Mouse (Mus musculus) bone marrow macrophage, adult 2 months (primary cell): ENCODE measurements around the gene Shisa7.

Source experiments
- CTCF ChIP-seq: IDR thresholded peaks from 2 replicates; pipeline ENCODE4 v1.5.1; 2012; ENCODE audit warnings: low read depth, mild to moderate bottlenecking, low read length, moderate library complexity
- POLR2A ChIP-seq: IDR thresholded peaks from 2 replicates; pipeline ENCODE4 v1.6.1; 2012; ENCODE audit warnings: mild to moderate bottlenecking, low read depth, low read length, borderline replicate concordance

- TF ChIP-seq CTCF (no peak), POLR2A (no peak)
These were observed 67.3 kb downstream of the Shisa7 start for GRCm38 (mm10) chr7:4776861-4777830.
